Mouse (Mus musculus) hindbrain, embryonic 15.5 days (tissue): ENCODE results near the gene Camta1. TPM values are rescaled to one million over a fixed set of nuclear protein-coding genes. Genes with fewer than 3 reads are reported as not detected.

Source experiments
- ATAC-seq: fragments of 200-750 bp; cut with Nextera tagmentation; 2 replicates; pipeline ENCODE4 v1.8.0; 2017; ENCODE audit warnings: low read depth, moderate number of reproducible peaks, moderate TSS enrichment; ENCODE audit not compliant: low FRiP score
- H3K27ac ChIP-seq: fragments of 300-500 bp; sonication (generic); replicated peaks from 2 replicates; pipeline ENCODE4 v1.5.1; 2015; ENCODE audit warnings: mild to moderate bottlenecking, inconsistent platforms
- H3K27me3 ChIP-seq: fragments of 300-500 bp; sonication (generic); 2 replicates; pipeline ENCODE4 v1.6.1; 2015; ENCODE audit warnings: control low read depth, inconsistent platforms
- H3K36me3 ChIP-seq: fragments of 300-500 bp; sonication (generic); 2 replicates; pipeline ENCODE4 v1.6.1; 2015; ENCODE audit warnings: control low read depth, inconsistent platforms
- H3K4me1 ChIP-seq: fragments of 300-500 bp; sonication (generic); replicated peaks from 2 replicates; pipeline ENCODE4 v1.6.1; 2015; ENCODE audit warnings: control low read depth, inconsistent platforms
- H3K4me2 ChIP-seq: fragments of 300-500 bp; sonication (generic); 2 replicates; pipeline ENCODE4 v1.6.1; 2015; ENCODE audit warnings: moderate library complexity, mild to moderate bottlenecking, inconsistent platforms
- H3K4me3 ChIP-seq: fragments of 300-500 bp; sonication (generic); 2 replicates; pipeline ENCODE4 v1.5.1; 2015; ENCODE audit warnings: mild to moderate bottlenecking, inconsistent platforms
- H3K9ac ChIP-seq: fragments of 300-500 bp; sonication (generic); 2 replicates; pipeline ENCODE4 v1.6.1; 2015; ENCODE audit warnings: inconsistent platforms
- H3K9me3 ChIP-seq: fragments of 300-500 bp; sonication (generic); 2 replicates; pipeline ENCODE4 v1.6.1; 2016; ENCODE audit warnings: control low read depth, inconsistent platforms
- WGBS: fragments of 180-500 bp; shearing (Covaris S2); methylation state at CpG from one replicate; pipeline ENCODE4 v1.1.7; 2015; 5-methylcytosine and 5-hydroxymethylcytosine counted together
- polyA plus RNA-seq: library from polyadenylated mRNA; unstranded; fragments of >200 nt; fragmentation: Nextera tagmentation; extraction: Ambion mirVana; gene quantifications from 2 replicates; pipeline ENCODE4 v1.2.1, GENCODE M21; 2015

The Camta1 gene
- polyA plus RNA-seq, 1 experiment from 2014 or later = 150 TPM

GRCm38 (mm10) chr4:151611621-151612020 is 250.1 kb downstream of the Camta1 start:
- H3K4me1 ChIP-seq = peaks cover 23% of the 10 kb centered on the region
- no peak for ATAC-seq
- no peak overlapping the region for H3K9ac ChIP-seq
- no peaks in the 10 kb centered on the region for H3K36me3 ChIP-seq
- H3K27ac ChIP-seq = no peak overlapping the region
- no peaks in the 10 kb centered on the region for H3K27me3 ChIP-seq
- no peak overlapping the region for H3K4me2 ChIP-seq
- no peak overlapping the region for H3K4me3 ChIP-seq
- 57% methylated on average over 6 of the region's 6 CpGs for WGBS
- H3K9me3 ChIP-seq = no peaks in the 10 kb centered on the region

DNA sequence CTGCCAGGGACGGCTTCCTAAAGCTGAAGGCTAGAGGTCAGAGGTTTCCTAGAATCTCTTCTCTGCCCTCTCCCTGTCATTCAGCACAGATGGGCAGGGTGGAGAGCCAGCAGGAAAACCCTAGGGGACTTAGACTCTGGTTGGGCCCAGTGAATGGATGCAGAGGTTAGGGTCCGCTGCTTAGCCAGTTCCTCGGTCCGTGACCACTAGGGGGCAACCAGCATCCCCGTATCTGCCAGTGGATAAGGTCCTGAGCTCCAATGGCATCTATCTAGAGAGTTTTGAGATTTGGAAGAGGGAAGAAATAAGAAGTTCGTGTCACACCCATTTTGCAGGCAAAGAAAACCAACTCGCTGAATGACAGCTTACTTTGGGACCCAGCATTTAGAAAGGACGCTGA is 251.4 kb downstream of the Camta1 start:
- no peaks in the 10 kb centered on the region for H3K36me3 ChIP-seq
- WGBS = 16% methylated on average over 8 of the region's 8 CpGs
- no peak for ATAC-seq
- no peak overlapping the region for H3K9ac ChIP-seq
- H3K27ac ChIP-seq = no peak overlapping the region
- H3K9me3 ChIP-seq = no peaks in the 10 kb centered on the region
- H3K4me3 ChIP-seq = no peak overlapping the region
- H3K27me3 ChIP-seq = no peaks in the 10 kb centered on the region
- H3K4me2 ChIP-seq = no peak overlapping the region
- H3K4me1 ChIP-seq = peaks cover 23% of the 10 kb centered on the region

GRCm38 (mm10) chr4:151604907-151605306 is 256.8 kb downstream of the Camta1 start:
- 45% methylated on average over 6 of the region's 6 CpGs for WGBS
- H3K9me3 ChIP-seq = no peaks in the 10 kb centered on the region
- ATAC-seq = no peak
- peaks cover 24% of the 10 kb centered on the region for H3K4me1 ChIP-seq
- no peaks in the 10 kb centered on the region for H3K36me3 ChIP-seq
- no peak overlapping the region for H3K4me2 ChIP-seq
- no peak overlapping the region for H3K9ac ChIP-seq
- no peak overlapping the region for H3K27ac ChIP-seq
- no peaks in the 10 kb centered on the region; the same call in 1 of the 2 replicates for H3K27me3 ChIP-seq
- H3K4me3 ChIP-seq = no peak overlapping the region

DNA sequence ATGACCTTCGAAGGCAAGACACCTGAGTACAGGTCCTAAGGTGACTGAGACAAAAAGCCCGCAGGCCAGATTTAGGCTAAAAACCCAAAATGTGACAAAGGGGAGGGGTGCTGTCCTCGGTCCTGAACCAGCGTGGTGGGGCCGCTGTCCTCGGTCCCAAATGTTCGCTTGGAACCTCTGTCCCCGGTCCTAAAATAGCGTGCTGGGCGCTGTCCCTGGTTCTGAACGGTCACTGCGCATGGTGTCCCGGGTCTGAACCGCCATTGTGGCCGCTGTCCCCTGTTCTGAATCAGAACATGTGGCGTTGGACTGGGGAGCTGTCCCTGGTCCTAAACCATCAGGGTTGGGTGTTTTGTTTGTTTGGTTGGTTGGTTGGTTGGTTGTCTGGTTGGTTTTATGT is 257.2 kb downstream of the Camta1 start:
- H3K9ac ChIP-seq = no peak overlapping the region
- H3K4me2 ChIP-seq = no peak overlapping the region
- H3K27me3 ChIP-seq = no peaks in the 10 kb centered on the region; the same call in 1 of the 2 replicates
- WGBS = 14% methylated on average over 16 of the region's 16 CpGs
- no peaks in the 10 kb centered on the region for H3K36me3 ChIP-seq
- peaks cover 22% of the 10 kb centered on the region for H3K4me1 ChIP-seq
- no peaks in the 10 kb centered on the region for H3K9me3 ChIP-seq
- no peak overlapping the region for H3K4me3 ChIP-seq
- no peak overlapping the region for H3K27ac ChIP-seq
- ATAC-seq = no peak

DNA sequence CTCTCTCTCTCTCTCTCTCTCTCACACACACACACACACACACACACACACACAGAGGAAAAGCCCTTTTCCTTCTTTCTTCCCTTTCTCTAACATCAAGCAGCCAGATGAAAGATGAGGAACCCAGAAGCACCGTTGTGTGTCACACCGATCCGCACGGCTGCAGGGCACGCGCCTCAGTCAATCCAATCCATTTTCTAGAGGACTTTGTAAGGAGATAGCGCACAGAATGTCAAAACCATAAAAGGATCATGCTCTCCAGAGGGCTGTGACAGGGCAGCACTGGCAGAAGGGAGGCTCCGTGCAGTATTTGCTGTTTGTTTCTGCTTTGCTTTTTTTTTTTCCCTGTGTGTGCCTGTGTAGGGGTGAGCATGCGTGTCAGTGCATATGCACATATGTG is 258.1 kb downstream of the Camta1 start:
- no peak overlapping the region for H3K27ac ChIP-seq
- ATAC-seq = no peak
- 57% methylated on average over 9 of the region's 9 CpGs for WGBS
- no peaks in the 10 kb centered on the region for H3K36me3 ChIP-seq
- no peaks in the 10 kb centered on the region; the same call in 1 of the 2 replicates for H3K27me3 ChIP-seq
- H3K4me3 ChIP-seq = no peak overlapping the region
- peaks cover 18% of the 10 kb centered on the region for H3K4me1 ChIP-seq
- H3K4me2 ChIP-seq = no peak overlapping the region
- H3K9me3 ChIP-seq = no peaks in the 10 kb centered on the region
- H3K9ac ChIP-seq = no peak overlapping the region

DNA sequence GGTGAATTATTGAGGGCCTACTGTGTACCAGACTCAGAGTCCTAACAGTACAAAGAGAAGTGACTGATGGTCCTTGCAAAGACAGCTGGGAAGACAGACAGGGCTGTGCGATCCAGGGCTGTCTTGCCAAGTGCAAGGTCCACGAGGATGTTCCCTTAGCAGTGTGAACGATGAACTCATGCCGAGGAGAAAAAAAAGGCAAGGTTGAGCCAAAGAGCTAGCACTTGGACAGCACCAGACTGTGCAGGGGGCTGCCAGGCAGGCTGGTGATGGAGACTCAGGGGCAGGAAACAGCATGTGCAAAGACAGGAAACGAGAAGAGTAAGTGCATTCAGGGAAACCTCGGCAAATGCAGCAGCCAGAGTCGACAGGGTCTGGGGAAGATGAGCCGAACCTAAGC is 266.6 kb downstream of the Camta1 start:
- Histone ChIP-seq H3K9ac (no peak overlapping the region), H3K4me3 (no peak overlapping the region), H3K4me1 (0 out of 2 replicates have a peak, but pooled peaks cover 6% of the 10 kb centered on the region), H3K27ac (0 out of 2 replicates have a peak overlapping the region, but pooled peaks have one; percentile 25), H3K9me3 (no peaks in the 10 kb centered on the region), H3K27me3 (no peaks in the 10 kb centered on the region), H3K4me2 (no peak overlapping the region), H3K36me3 (no peaks in the 10 kb centered on the region)
- 49% methylated on average over 8 of the region's 8 CpGs for WGBS
- 0 out of 2 replicates have a peak, but pooled peaks have one; percentile 19 for ATAC-seq

GRCm38 (mm10) chr4:151593042-151593441 is 268.6 kb downstream of the Camta1 start:
- H3K9me3 ChIP-seq = no peaks in the 10 kb centered on the region
- H3K36me3 ChIP-seq = no peaks in the 10 kb centered on the region
- no peak overlapping the region for H3K27ac ChIP-seq

GRCm38 (mm10) chr4:151586074-151586473 is 275.6 kb downstream of the Camta1 start:
- Histone ChIP-seq H3K4me3 (no peak overlapping the region), H3K36me3 (no peaks in the 10 kb centered on the region), H3K4me1 (peaks cover 20% of the 10 kb centered on the region), H3K27ac (peak overlapping the region; percentile 45; the same call in 1 of the 2 replicates), H3K9me3 (no peaks in the 10 kb centered on the region), H3K4me2 (no peak overlapping the region), H3K9ac (no peak overlapping the region), H3K27me3 (no peaks in the 10 kb centered on the region)
- 34% methylated on average over 9 of the region's 9 CpGs for WGBS
- ATAC-seq = no peak

More at GRCm38 (mm10) chr4:151593042-151593441, 268.6 kb downstream of the Camta1 start:
- Histone ChIP-seq H3K9ac (no peak overlapping the region), H3K4me3 (no peak overlapping the region), H3K4me2 (no peak overlapping the region), H3K27me3 (no peaks in the 10 kb centered on the region), H3K4me1 (0 out of 2 replicates have a peak, but pooled peaks cover 7% of the 10 kb centered on the region)
- 80% methylated on average over 7 of the region's 7 CpGs for WGBS
- ATAC-seq = no peak

GRCm38 (mm10) chr4:151577961-151578360 is 283.7 kb downstream of the Camta1 start:
- Histone ChIP-seq H3K4me1 (peaks cover 14% of the 10 kb centered on the region), H3K9ac (no peak overlapping the region), H3K27ac (no peak overlapping the region), H3K36me3 (no peaks in the 10 kb centered on the region), H3K9me3 (no peaks in the 10 kb centered on the region), H3K27me3 (no peaks in the 10 kb centered on the region), H3K4me2 (no peak overlapping the region), H3K4me3 (no peak overlapping the region)
- 67% methylated on average over 3 of the region's 3 CpGs for WGBS
- no peak for ATAC-seq

GRCm38 (mm10) chr4:151576291-151577108 is 285.2 kb downstream of the Camta1 start:
- H3K27ac ChIP-seq = peak overlapping the region; percentile 2
- H3K4me2 ChIP-seq = no peak overlapping the region
- WGBS = 69% methylated on average over 15 of the region's 15 CpGs

GRCm38 (mm10) chr4:151572716-151573115 is 289.0 kb downstream of the Camta1 start:
- H3K9ac ChIP-seq = no peak overlapping the region
- H3K9me3 ChIP-seq = no peaks in the 10 kb centered on the region
- H3K4me3 ChIP-seq = no peak overlapping the region
- ATAC-seq = no peak
- H3K36me3 ChIP-seq = no peaks in the 10 kb centered on the region
- H3K27me3 ChIP-seq = no peaks in the 10 kb centered on the region
- H3K4me1 ChIP-seq = peaks cover 30% of the 10 kb centered on the region
- WGBS = 53% methylated on average over 5 of the region's 5 CpGs
- no peak overlapping the region for H3K27ac ChIP-seq
- H3K4me2 ChIP-seq = no peak overlapping the region

More at GRCm38 (mm10) chr4:151576291-151577108, 285.2 kb downstream of the Camta1 start:
- no peaks in the 10 kb centered on the region for H3K9me3 ChIP-seq
- peak; percentile 55; the same call in 1 of the 2 replicates for ATAC-seq
- no peaks in the 10 kb centered on the region for H3K27me3 ChIP-seq
- H3K4me3 ChIP-seq = no peak overlapping the region
- H3K36me3 ChIP-seq = no peaks in the 10 kb centered on the region
- no peak overlapping the region for H3K9ac ChIP-seq
- peaks cover 14% of the 10 kb centered on the region for H3K4me1 ChIP-seq

DNA sequence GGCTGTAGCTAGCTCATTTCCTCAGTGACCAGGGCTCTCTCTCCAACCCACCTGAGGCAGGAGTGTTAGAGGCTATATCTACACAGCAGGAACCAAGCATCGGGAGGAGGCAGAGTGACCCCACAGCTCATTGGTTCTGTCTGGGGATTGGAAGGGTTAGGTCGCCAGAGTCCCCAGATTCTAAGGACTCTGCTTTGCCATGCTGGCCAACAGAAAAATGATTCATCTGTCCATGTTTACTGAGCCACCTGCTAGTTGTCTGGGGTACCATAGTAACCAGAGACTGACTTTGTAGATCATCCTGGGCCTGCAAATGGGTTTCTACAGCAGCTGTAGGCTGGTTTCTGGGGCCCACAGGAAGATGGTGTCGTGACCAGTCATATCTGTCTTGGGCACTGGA is 292.1 kb downstream of the Camta1 start:
- whole genome bisulfite sequencing = 79% methylated on average over 3 of the region's 3 CpGs

More for the DNA sequence above, 292.1 kb downstream of the Camta1 start:
- Histone ChIP-seq H3K27ac (peak overlapping the region; percentile 53; the same call in 1 of the 2 replicates), H3K4me3 (no peak overlapping the region), H3K4me1 (peaks cover 34% of the 10 kb centered on the region), H3K4me2 (no peak overlapping the region), H3K9me3 (no peaks in the 10 kb centered on the region), H3K36me3 (no peaks in the 10 kb centered on the region), H3K9ac (no peak overlapping the region), H3K27me3 (no peaks in the 10 kb centered on the region)
- no peak for ATAC-seq
